8 mouse cellular contexts compared by ENCODE assay signal in the genomic region with DNA sequence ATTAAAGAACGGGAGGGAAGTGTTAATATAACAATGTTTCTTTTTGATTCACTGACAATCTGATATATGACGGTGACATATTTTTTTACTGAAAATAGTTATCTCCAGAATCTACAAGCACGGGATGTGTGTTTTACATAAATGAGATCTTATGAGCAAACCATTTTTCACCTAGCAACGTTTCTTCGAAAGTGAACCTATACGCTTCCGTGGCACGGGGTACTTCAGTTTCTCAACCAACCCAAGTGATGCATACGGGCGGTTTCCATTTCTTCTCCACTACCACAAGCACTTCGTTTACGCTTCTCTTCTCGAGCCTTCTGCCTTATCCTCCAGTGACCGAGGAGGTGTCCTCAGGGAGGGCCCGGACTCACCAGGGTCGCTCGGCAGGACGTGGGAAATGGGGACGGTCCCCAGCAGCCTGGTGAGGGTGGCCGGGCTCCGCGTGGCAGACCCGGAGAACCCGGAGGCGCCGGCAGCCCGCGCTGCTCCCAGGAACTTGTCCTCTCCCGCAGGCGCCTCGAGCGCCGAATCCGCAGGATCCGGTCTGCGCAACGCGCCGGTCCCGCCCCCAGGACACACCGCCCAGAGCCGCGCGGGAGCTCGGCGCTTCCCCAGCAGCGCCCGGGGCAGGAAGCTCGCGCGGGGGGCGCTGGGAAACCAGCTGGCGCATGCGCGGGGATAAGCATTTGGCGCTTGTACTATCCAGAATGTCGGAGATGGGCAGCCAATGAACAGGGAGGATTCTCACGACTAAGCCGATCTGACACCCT. TPM values are rescaled to one million over a fixed set of nuclear protein-coding genes. Genes with fewer than 3 reads are reported as not detected.
A peak's percentile ranks its signal among the peaks of the same experiment; 100 is the strongest.
DNase-seq lines count a peak whose midpoint lies in the region; ATAC-seq lines count a peak whose summit lies in the region.

A gene (minus strand): TSS at position 644 of the 773 bp plus-strand sequence.

- H3K27me3 ChIP-seq in hindbrain, embryonic 11.5 days (ENCODE audit: control insufficient read depth, insufficient read depth, low read length) = no peaks in the 10 kb centered on the region

- peak within 1 kb of the TSS; percentile 91 for H3K9ac ChIP-seq in hindbrain, embryonic 11.5 days (ENCODE audit: low read depth, low read length)

- H3K4me2 ChIP-seq in hindbrain, embryonic 11.5 days (replicated peaks; ENCODE audit: low read depth, low read length) = peak within 1 kb of the TSS; percentile 65

- H3K4me3 ChIP-seq in hindbrain, embryonic 11.5 days (ENCODE audit: low read depth, low read length) = peak within 1 kb of the TSS; percentile 77

- peak; percentile 97 for ATAC-seq in hindbrain, embryonic 11.5 days (ENCODE audit: low FRiP score)

- peaks cover 4% of the 10 kb centered on the region; the same call in 1 of the 2 replicates for H3K4me1 ChIP-seq in hindbrain, embryonic 11.5 days (replicated peaks; ENCODE audit: control insufficient read depth, insufficient read depth, low read length)

- peak within 1 kb of the TSS; percentile 88 for H3K27ac ChIP-seq in hindbrain, embryonic 11.5 days (ENCODE audit: low read depth, low read length)

- H3K36me3 ChIP-seq in hindbrain, embryonic 11.5 days (ENCODE audit: control insufficient read depth, insufficient read depth, low read length) = no peaks in the 10 kb centered on the region

- 2% methylated on average over 58 of the region's 59 CpGs for WGBS in hindbrain, embryonic 11.5 days

- peak; percentile 98 for DNase-seq in MN1 (ENCODE audit: low spot score)
- peak; percentile 95 for DNase-seq in cerebellum, adult 9-10 months
- DNase-seq in frontal cortex, adult 2 months (ENCODE audit: extremely low spot score in 1 of 2, low spot score in 1 of 2) = peak; percentile 92 to 97
- DNase-seq in hindbrain, embryonic 11.5 days (ENCODE audit: low spot score) = peak; percentile 97
- peak; percentile 92 to 96 for DNase-seq in layer of hippocampus, postnatal 14 days (ENCODE audit: low spot score in 2 of 2)
- peak; percentile 96 for DNase-seq in lung, postnatal 14 days
- DNase-seq in retina, adult 2 months (ENCODE audit: low read depth, low spot score) = peak; percentile 96
- DNase-seq in thymus, postnatal 36 days = peak; percentile 93 to 96

- H3K9me3 ChIP-seq in hindbrain, embryonic 11.5 days (ENCODE audit: control insufficient read depth, low read length) = no peaks in the 10 kb centered on the region

RNA-seq across cellular contexts. Expression of the gene that starts here (rescaled TPM):
- 7.9 and 8.4 TPM in 2 replicates for polyA plus RNA-seq in frontal cortex, adult 2 months (2012; rRNA removed)
- polyA plus RNA-seq in hindbrain, embryonic 11.5 days (2014; fragmentation: Nextera tagmentation; extraction: Ambion mirVana) = 16.1 and 17.4 TPM in 2 replicates
- 1 to 10 TPM; 4.6 to 6.5 TPM for total RNA-seq in layer of hippocampus, postnatal 14 days (2021)

Comparison
In these comparisons a context has a peak if more than half of its experiments do, and no peak if none do; other contexts are left out.
1. Peak in every context shown above with its lines: DNase-seq, ATAC-seq, H3K4me3 ChIP-seq and H3K27ac ChIP-seq.